Mouse (Mus musculus) liver, adult 2 months (tissue): ENCODE data around the gene Fam222b. TPM values are rescaled to one million over a fixed set of nuclear protein-coding genes. Genes with fewer than 3 reads are reported as not detected.
"Not testable (repeated sequence)": the region's sequence is repeated elsewhere in the genome, so short reads cannot be mapped to it uniquely, and the experiment has no call there.

Source experiments
- DNase-seq: peaks from one replicate; pipeline ENCODE4 v3.0.0-alpha.2; 2011; ENCODE audit warnings: low read depth, low spot score; ENCODE audit errors: extremely low read depth
- H3K27ac ChIP-seq: fragments of 200-500 bp; replicated peaks from 2 replicates; pipeline ENCODE4 v1.5.1; 2012; ENCODE audit warnings: low read depth, mild to moderate bottlenecking, control low read depth, inconsistent platforms, low read length; ENCODE audit not compliant: insufficient read depth
- H3K27me3 ChIP-seq: fragments of 200-500 bp; 2 replicates; pipeline ENCODE4 v1.6.1; 2012; ENCODE audit warnings: mild to moderate bottlenecking, moderate library complexity, low read length, inconsistent platforms; ENCODE audit not compliant: control insufficient read depth, insufficient read depth
- H3K36me3 ChIP-seq: fragments of 200-500 bp; 2 replicates; pipeline ENCODE4 v1.6.1; 2012; ENCODE audit warnings: low read length, inconsistent platforms; ENCODE audit not compliant: control insufficient read depth, insufficient read depth
- H3K4me1 ChIP-seq: fragments of 200-500 bp; 2 replicates; pipeline ENCODE4 v1.6.1; 2011; ENCODE audit warnings: low read length; ENCODE audit not compliant: control insufficient read depth, insufficient read depth
- H3K4me3 ChIP-seq: fragments of 200-500 bp; 2 replicates; pipeline ENCODE4 v1.5.1; 2011; ENCODE audit warnings: low read depth, mild to moderate bottlenecking, control low read depth, low read length, moderate library complexity; ENCODE audit not compliant: insufficient read depth
- H3K79me2 ChIP-seq: fragments of 200-500 bp; 2 replicates; pipeline ENCODE4 v1.6.1; 2012; ENCODE audit warnings: inconsistent platforms, mild to moderate bottlenecking, low read length, moderate library complexity; ENCODE audit not compliant: control insufficient read depth, insufficient read depth
- H3K9ac ChIP-seq: fragments of 200-500 bp; 2 replicates; pipeline ENCODE4 v1.6.1; 2012; ENCODE audit warnings: low read depth, mild to moderate bottlenecking, control low read depth, inconsistent platforms, low read length
- CTCF ChIP-seq: fragments of 200-500 bp; IDR thresholded peaks from 2 replicates; pipeline ENCODE4 v1.5.1; 2011; ENCODE audit warnings: low read depth, low read length, control low read depth
- POLR2A ChIP-seq: fragments of 200-500 bp; IDR thresholded peaks from 2 replicates; pipeline ENCODE4 v1.6.1; 2011; ENCODE audit warnings: low read length, control low read depth; ENCODE audit not compliant: insufficient read depth; ENCODE audit errors: extremely low read depth
- WGBS: fragments of 180-500 bp; shearing (Covaris S2); methylation state at CpG from one replicate; pipeline ENCODE4 v1.1.7; 2018; 5-methylcytosine and 5-hydroxymethylcytosine counted together
- polyA plus RNA-seq: library from polyadenylated mRNA; depleted of rRNA; stranded (reverse); fragments of >200 nt; gene quantifications from 2 replicates; pipeline ENCODE4 v1.2.3, GENCODE M21; 2012
- total RNA-seq: library from RNA; depleted of rRNA; stranded (reverse); fragments of >200 nt; gene quantifications from 2 replicates; pipeline ENCODE4 v1.2.3, GENCODE M21; 2014

Gene Fam222b
- total and polyA plus RNA-seq, 2 experiments, result 2.5 to 13.6 TPM

GRCm38 (mm10) chr11:78133915-78134314 is 39.5 kb downstream of the Fam222b start:
- Histone ChIP-seq H3K36me3 (no peaks in the 10 kb centered on the region), H3K9ac (no peak overlapping the region), H3K27ac (no peak overlapping the region), H3K27me3 (no peaks in the 10 kb centered on the region), H3K79me2 (peaks cover 49% of the 10 kb centered on the region; the same call in 1 of the 2 replicates), H3K4me3 (no peak overlapping the region), H3K4me1 (peaks cover 35% of the 10 kb centered on the region)
- DNase-seq, result no peak
- 72% methylated on average over 6 of the region's 6 CpGs for WGBS
- TF ChIP-seq CTCF (no peak), POLR2A (no peak)

GRCm38 (mm10) chr11:78134344-78134743 is 39.9 kb downstream of the Fam222b start:
- 39% methylated on average over 3 of the region's 3 CpGs for WGBS
- H3K9ac ChIP-seq, result no peak overlapping the region
- peaks cover 48% of the 10 kb centered on the region; the same call in 1 of the 2 replicates for H3K79me2 ChIP-seq
- no peak overlapping the region for H3K27ac ChIP-seq
- H3K27me3 ChIP-seq, result no peaks in the 10 kb centered on the region
- TF ChIP-seq CTCF (no peak), POLR2A (no peak)
- no peak for DNase-seq
- no peak overlapping the region for H3K4me3 ChIP-seq
- H3K36me3 ChIP-seq, result no peaks in the 10 kb centered on the region
- H3K4me1 ChIP-seq, result peaks cover 35% of the 10 kb centered on the region

DNA sequence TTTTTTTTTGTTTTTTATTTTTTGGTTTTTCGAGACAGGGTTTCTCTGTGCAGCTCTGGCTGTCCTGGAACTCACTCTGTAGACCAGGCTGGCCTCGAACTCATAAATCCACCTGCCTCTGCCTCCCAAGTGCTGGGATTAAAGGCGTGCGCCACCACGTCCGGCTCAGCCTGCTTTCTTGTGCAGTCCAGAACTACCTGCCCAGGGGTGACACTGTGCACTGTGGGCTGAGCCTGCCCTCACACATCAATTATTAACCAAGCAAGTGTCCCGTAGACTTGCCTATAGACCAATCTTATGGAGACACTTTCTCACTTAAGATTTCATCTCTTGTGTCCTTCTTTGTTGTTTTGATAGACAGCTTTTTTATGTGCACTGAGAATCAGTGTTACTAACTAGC is 40.9 kb downstream of the Fam222b start:
- H3K79me2 ChIP-seq, result peaks cover 45% of the 10 kb centered on the region; the same call in 1 of the 2 replicates
- H3K4me1 ChIP-seq, result peaks cover 35% of the 10 kb centered on the region
- H3K27ac ChIP-seq, H3K36me3 ChIP-seq, H3K4me3 ChIP-seq, H3K27me3 ChIP-seq, H3K9ac ChIP-seq: not testable (repeated sequence)
- 31% methylated on average over 7 of the region's 7 CpGs for WGBS
- DNase-seq, result peak; percentile 58

- no peaks in the 10 kb centered on the region for H3K27me3 ChIP-seq
- H3K36me3 ChIP-seq, result no peaks in the 10 kb centered on the region
- WGBS, result 10% methylated on average over 1 of the region's 1 CpGs
- TF ChIP-seq POLR2A (no peak), CTCF (no peak)
- H3K4me1 ChIP-seq, result peaks cover 38% of the 10 kb centered on the region
- H3K27ac ChIP-seq, result no peak overlapping the region; the same call in 1 of the 2 replicates
- no peak for DNase-seq
- no peak overlapping the region for H3K9ac ChIP-seq
- no peak overlapping the region for H3K4me3 ChIP-seq
- H3K79me2 ChIP-seq, result peaks cover 46% of the 10 kb centered on the region; the same call in 1 of the 2 replicates
These were observed 41.7 kb downstream of the Fam222b start for GRCm38 (mm10) chr11:78136132-78136531.

GRCm38 (mm10) chr11:78137584-78137983 is 43.1 kb downstream of the Fam222b start:
- Histone ChIP-seq H3K79me2 (peaks cover 44% of the 10 kb centered on the region; the same call in 1 of the 2 replicates), H3K9ac (peak overlapping the region; percentile 63; the same call in 1 of the 2 replicates), H3K4me3 (no peak overlapping the region), H3K27ac (peak overlapping the region; percentile 97), H3K27me3 (no peaks in the 10 kb centered on the region), H3K36me3 (no peaks in the 10 kb centered on the region), H3K4me1 (peaks cover 36% of the 10 kb centered on the region)
- WGBS, result 9% methylated on average over 4 of the region's 4 CpGs
- DNase-seq, result peak; percentile 89
- no peak for TF ChIP-seq POLR2A
- no peak for TF ChIP-seq CTCF

DNA sequence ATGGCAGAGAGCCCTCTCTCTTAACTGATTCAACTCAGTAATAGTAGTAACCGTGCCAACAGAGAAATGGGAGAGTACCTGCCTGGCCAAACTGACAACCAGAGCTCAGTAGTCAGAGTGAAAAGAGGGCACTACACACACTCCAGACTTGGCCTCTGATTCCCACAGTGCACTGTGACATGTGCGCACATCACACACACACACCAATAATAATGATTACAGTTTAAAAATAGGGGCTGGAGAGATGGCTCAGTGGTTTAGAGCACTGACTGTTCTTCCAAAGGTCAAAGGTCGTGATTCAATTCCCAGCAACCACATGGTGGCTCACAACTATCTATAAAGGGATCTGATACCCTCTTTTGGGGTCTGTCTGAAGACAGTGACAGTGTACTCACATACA is 43.6 kb downstream of the Fam222b start:
- Histone ChIP-seq H3K27me3 (no peaks in the 10 kb centered on the region), H3K79me2 (peaks cover 45% of the 10 kb centered on the region; the same call in 1 of the 2 replicates), H3K4me1 (peaks cover 32% of the 10 kb centered on the region), H3K4me3 (no peak overlapping the region), H3K36me3 (peaks cover under 1% of the 10 kb centered on the region; the same call in 1 of the 2 replicates), H3K27ac (peak overlapping the region; percentile 97), H3K9ac (peak overlapping the region; percentile 26; the same call in 1 of the 2 replicates)
- 19% methylated on average over 3 of the region's 3 CpGs for WGBS
- peak; percentile 64 for DNase-seq
- TF ChIP-seq CTCF (no peak), POLR2A (no peak)
